Mouse (Mus musculus) ZHBTc4 (cell line): Measurements from ENCODE around the gene Olfr384.
"Not testable (repeated sequence)": the region's sequence is repeated elsewhere in the genome, so short reads cannot be mapped to it uniquely, and the experiment has no call there.

ENCODE experiments used
- DNase-seq: peaks from one replicate; pipeline ENCODE4 v3.0.0-alpha.2; 2011; ENCODE audit warnings: low read depth, low spot score

The Olfr384 gene

GRCm38 (mm10) chr11:73598294-73598693 lies at the start of gene Olfr384:
Gene Olfr384 (plus strand): TSS chr11:73598594.
- no peak for DNase-seq

- no peak for DNase-seq
Observed at GRCm38 (mm10) chr11:73579871-73580270, 18.5 kb upstream of the Olfr384 start.

GRCm38 (mm10) chr11:73583188-73583587 lies 15.2 kb upstream of the Olfr384 start:
- DNase-seq, result not testable (repeated sequence)

- no peak for DNase-seq
Observed at GRCm38 (mm10) chr11:73592908-73593307, 5.5 kb upstream of the Olfr384 start, which contains the start of gene Olfr385. Gene Olfr385 (minus strand): TSS chr11:73593008.
